Mouse (Mus musculus) heart, adult 2 months (tissue): ENCODE data around the gene Slc45a1. TPM values are rescaled to one million over a fixed set of nuclear protein-coding genes. Genes with fewer than 3 reads are reported as not detected.

ENCODE experiments used
- DNase-seq, 2 experiments: peaks; one replicate each; pipeline ENCODE4 v3.0.0; 2021
- H3K27ac ChIP-seq: fragments of 200-600 bp; 2 replicates; pipeline ENCODE4 v1.8.1; 2022
- H3K27me3 ChIP-seq: fragments of 200-500 bp; 2 replicates; pipeline ENCODE4 v1.6.1; 2012; ENCODE audit warnings: mild to moderate bottlenecking, low read length, inconsistent platforms, mixed read lengths; ENCODE audit not compliant: control insufficient read depth, insufficient read depth
- H3K36me3 ChIP-seq: fragments of 200-500 bp; 2 replicates; pipeline ENCODE4 v1.6.1; 2012; ENCODE audit warnings: low read length, inconsistent platforms; ENCODE audit not compliant: control insufficient read depth, insufficient read depth
- H3K4me1 ChIP-seq: fragments of 200-500 bp; 2 replicates; pipeline ENCODE4 v1.6.1; 2011; ENCODE audit warnings: low read length; ENCODE audit not compliant: control insufficient read depth, insufficient read depth
- H3K4me3 ChIP-seq: fragments of 200-600 bp; 2 replicates; pipeline ENCODE4 v1.8.1; 2022
- H3K79me2 ChIP-seq: fragments of 200-500 bp; replicated peaks from 2 replicates; pipeline ENCODE4 v1.6.1; 2012; ENCODE audit warnings: mild to moderate bottlenecking, inconsistent platforms, low read length, moderate library complexity, mixed read lengths; ENCODE audit not compliant: control insufficient read depth, insufficient read depth
- H3K9ac ChIP-seq: fragments of 200-500 bp; 2 replicates; pipeline ENCODE4 v1.6.1; 2012; ENCODE audit warnings: low read depth, mild to moderate bottlenecking, control low read depth, inconsistent platforms, low read length, mixed read lengths
- CTCF ChIP-seq: fragments of 200-600 bp; IDR thresholded peaks from 2 replicates; pipeline ENCODE4 v1.8.1; 2022; ENCODE audit warnings: antibody characterized with exemption, mild to moderate bottlenecking, moderate library complexity
- EP300 ChIP-seq: fragments of 200-500 bp; IDR thresholded peaks from 2 replicates; pipeline ENCODE4 v1.6.1; 2011; ENCODE audit warnings: low read depth, low read length, control low read depth; ENCODE audit not compliant: insufficient read depth
- POLR2A ChIP-seq: fragments of 200-500 bp; IDR thresholded peaks from 2 replicates; pipeline ENCODE4 v1.6.1; 2011; ENCODE audit warnings: mild to moderate bottlenecking, low read depth, low read length, control low read depth; ENCODE audit not compliant: insufficient read depth
- WGBS: fragments of 180-500 bp; shearing (Covaris S2); methylation state at CpG from one replicate; pipeline ENCODE4 v1.1.7; 2018; 5-methylcytosine and 5-hydroxymethylcytosine counted together
- intact Hi-C: fragments of 180-260 bp; cut with DNase I; formaldehyde crosslinking; loops from one replicate; pipeline ENCODE4 v1.15.1; 2025
- polyA plus RNA-seq: library from polyadenylated mRNA; depleted of rRNA; stranded (reverse); fragments of >200 nt; gene quantifications from 2 replicates; pipeline ENCODE4 v1.2.3, GENCODE M21; 2012
- total RNA-seq, 2 experiments: library from RNA; stranded (reverse); gene quantifications; 2 replicates each; pipeline ENCODE4 v1.2.3; 2021

The Slc45a1 gene
- total and polyA plus RNA-seq, 3 experiments = not detected

DNA sequence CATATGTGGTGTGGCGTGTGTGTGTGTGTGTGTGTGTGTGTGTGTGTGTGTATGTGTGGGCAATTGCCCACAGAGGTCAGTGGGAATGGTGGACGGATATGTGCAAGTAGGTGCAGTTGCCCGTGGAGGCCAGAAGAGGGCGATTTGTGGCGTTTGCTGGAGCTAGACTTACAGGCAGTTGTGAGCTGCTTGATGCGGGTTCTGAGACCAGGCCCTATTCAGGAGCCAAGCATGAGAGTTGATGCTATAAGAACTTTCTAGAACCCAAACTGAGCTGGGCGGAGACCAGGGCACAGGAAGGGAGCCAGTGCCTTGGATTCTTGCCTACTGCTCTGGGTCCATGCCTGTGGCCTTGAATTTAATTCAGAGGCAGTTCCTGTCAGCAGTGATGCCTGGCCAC is 12.8 kb upstream of the Slc45a1 start:
- intact Hi-C loops = no loop called here
- Histone ChIP-seq H3K4me1 (no peaks in the 10 kb centered on the region), H3K27ac (no peak overlapping the region), H3K9ac (no peak overlapping the region), H3K79me2 (no peaks in the 10 kb centered on the region), H3K27me3 (no peaks in the 10 kb centered on the region; the same call in 1 of the 2 replicates), H3K4me3 (no peak overlapping the region), H3K36me3 (no peaks in the 10 kb centered on the region)
- DNase-seq = no peak
- WGBS = 81% methylated on average over 7 of the region's 7 CpGs
- no peak for TF ChIP-seq POLR2A
- peak; percentile 47 for TF ChIP-seq CTCF
- no peak for TF ChIP-seq EP300

DNA sequence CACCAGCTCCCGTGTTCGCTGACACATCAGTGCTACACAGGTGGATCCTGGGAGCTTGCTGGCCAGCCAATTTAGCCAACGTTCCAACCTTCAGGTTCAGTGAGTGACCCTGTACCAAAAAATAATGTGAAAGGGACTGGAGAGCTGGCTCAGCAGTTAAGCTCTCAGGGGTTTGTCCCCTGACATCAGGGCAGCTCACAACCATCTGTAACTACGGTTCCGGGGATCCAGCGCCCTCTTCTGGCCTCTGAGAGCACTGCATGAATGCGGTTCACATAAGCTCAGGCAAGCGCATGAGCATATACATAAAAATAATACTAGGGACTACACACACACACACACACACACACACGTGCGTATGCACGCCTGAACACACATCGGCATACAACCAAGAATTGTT is 11.2 kb upstream of the Slc45a1 start:
- no peak for TF ChIP-seq EP300
- TF ChIP-seq CTCF = peak; percentile 63
- no peak overlapping the region for H3K9ac ChIP-seq
- intact Hi-C loops = no loop called here

DNA sequence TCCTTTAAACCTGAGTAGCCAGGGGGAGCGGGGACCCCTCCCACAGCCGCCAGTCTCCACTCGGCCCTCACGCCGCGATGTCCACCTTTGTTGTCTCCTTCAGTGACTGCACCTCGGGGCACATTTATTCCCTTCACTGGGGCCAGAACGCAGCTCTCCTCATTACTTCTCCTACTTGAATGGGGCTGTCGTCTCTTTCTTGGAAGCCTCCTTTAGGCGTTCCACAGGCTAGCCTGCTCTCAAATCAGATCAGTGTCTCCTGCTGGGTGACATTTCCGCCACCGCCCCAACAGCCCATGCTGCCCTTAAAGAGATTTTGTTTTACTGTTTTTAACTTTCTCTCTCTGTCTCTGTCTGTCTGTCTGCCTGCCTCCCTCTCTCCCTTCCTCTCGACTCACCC is 9.9 kb upstream of the Slc45a1 start:
- WGBS = 13% methylated on average over 13 of the region's 13 CpGs

More for the DNA sequence above, 11.2 kb upstream of the Slc45a1 start:
- H3K27me3 ChIP-seq = no peaks in the 10 kb centered on the region; the same call in 1 of the 2 replicates
- DNase-seq = peak; percentile 24 to 46
- H3K79me2 ChIP-seq = no peaks in the 10 kb centered on the region
- no peaks in the 10 kb centered on the region for H3K36me3 ChIP-seq
- 63% methylated on average over 12 of the region's 12 CpGs for WGBS
- no peaks in the 10 kb centered on the region for H3K4me1 ChIP-seq
- H3K4me3 ChIP-seq = no peak overlapping the region
- H3K27ac ChIP-seq = no peak overlapping the region

DNA sequence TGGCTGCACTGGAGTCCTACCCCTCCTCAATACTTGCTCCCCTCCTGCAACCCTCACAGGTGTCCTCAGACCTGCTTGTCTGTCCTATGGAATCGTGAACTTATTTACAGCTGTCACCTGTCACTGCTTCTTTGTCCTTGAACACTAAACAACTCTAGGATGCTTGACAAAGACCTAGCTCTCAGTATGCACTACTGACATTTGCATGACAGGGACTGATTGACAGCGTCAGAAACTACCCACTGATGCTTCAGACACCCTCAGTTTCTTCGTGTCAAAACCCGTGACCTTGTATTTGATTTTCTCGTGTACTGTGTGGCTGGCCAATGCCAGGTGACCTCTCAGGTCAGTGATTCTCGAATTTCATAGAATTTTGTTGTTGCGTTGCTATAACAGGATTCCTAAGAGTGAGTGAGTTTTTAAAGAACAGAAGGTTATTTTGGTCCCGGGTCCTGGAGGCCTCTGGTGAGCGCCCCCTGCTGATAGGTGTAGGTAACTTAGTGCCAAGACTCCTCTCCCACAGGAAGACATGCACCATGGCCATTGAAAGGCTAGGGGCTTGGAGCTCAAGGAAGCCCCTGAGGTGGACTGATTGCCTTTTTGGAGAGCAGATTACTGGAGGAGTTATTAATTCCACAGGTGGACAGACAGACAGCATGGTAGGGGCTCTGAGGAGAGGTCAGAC is 8.1 kb upstream of the Slc45a1 start:
- H3K36me3 ChIP-seq = no peaks in the 10 kb centered on the region
- no peaks in the 10 kb centered on the region; the same call in 1 of the 2 replicates for H3K4me1 ChIP-seq
- WGBS = 73% methylated on average over 9 of the region's 9 CpGs
- intact Hi-C loops = no loop called here
- no peak for TF ChIP-seq EP300
- peak; percentile 71 for TF ChIP-seq CTCF
- no peaks in the 10 kb centered on the region; the same call in 1 of the 2 replicates for H3K27me3 ChIP-seq
- H3K9ac ChIP-seq = no peak overlapping the region
- no peaks in the 10 kb centered on the region for H3K79me2 ChIP-seq
- H3K27ac ChIP-seq = no peak overlapping the region
- H3K4me3 ChIP-seq = no peak overlapping the region
- peak in 1 of 2 experiments; percentile 17 for DNase-seq

More for the DNA sequence above, 9.9 kb upstream of the Slc45a1 start:
- no peak overlapping the region for H3K27ac ChIP-seq
- no peaks in the 10 kb centered on the region for H3K4me1 ChIP-seq
- no peaks in the 10 kb centered on the region for H3K36me3 ChIP-seq
- no peak overlapping the region for H3K9ac ChIP-seq
- intact Hi-C loops = no loop called here
- DNase-seq = no peak
- no peaks in the 10 kb centered on the region; the same call in 1 of the 2 replicates for H3K27me3 ChIP-seq
- no peaks in the 10 kb centered on the region for H3K79me2 ChIP-seq
- no peak overlapping the region for H3K4me3 ChIP-seq
- TF ChIP-seq CTCF = no peak
- no peak for TF ChIP-seq EP300
- TF ChIP-seq POLR2A = no peak

DNA sequence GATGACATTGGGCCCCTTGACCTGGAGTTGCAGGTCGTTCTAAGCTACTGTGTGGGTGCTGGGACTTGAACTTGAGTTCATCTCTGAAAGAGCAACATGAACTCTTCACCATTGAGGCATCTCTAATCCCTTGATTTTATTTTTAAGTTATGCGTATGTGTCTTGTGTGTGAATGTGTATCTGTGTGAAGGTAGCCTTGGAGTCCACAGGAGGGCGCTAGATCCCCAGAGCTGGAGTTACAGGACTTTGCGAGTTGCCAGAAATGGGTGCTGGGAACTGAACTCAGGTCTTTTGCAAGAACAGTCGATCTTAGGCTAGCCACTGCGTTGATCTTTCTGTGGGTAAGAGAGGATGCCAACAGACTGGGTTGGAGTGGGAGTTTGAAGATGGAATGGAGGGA is 4.5 kb upstream of the Slc45a1 start:
- no peaks in the 10 kb centered on the region; the same call in 1 of the 2 replicates for H3K4me1 ChIP-seq
- H3K27me3 ChIP-seq = peaks cover 2% of the 10 kb centered on the region
- DNase-seq = peak; percentile 14 to 33
- no peaks in the 10 kb centered on the region for H3K36me3 ChIP-seq
- H3K4me3 ChIP-seq = no peak overlapping the region
- peak; percentile 12; the same call in 1 of the 2 replicates for TF ChIP-seq CTCF
- TF ChIP-seq EP300 = no peak
- WGBS = 78% methylated on average over 6 of the region's 6 CpGs
- no peak overlapping the region for H3K27ac ChIP-seq
- intact Hi-C loops = loop anchor here (1.0 to 2.0 kb wide), 3 partner anchors 194 to 310 kb away; no protein-coding TSS in a partner anchor
- no peaks in the 10 kb centered on the region for H3K79me2 ChIP-seq
- no peak overlapping the region for H3K9ac ChIP-seq

DNA sequence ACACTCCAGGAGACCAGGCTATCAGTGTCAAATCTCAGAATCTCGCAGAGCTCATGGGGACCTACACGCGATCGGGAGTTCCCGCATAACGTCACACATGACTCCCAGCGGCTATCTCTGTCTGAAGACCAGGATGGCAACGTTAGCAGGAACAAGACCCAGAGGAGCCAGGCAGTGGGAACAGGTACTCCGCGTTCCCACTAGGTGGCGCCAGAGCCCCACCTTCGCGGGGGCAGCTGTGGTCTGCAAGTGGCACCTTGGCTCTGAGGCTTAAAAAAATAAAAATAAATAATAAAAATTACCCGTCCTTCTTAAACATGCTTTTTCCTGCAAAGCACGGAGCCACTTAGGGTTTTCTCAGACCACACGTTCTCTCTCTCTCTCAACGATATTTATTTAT is 4.0 kb upstream of the Slc45a1 start:
- H3K4me3 ChIP-seq = no peak overlapping the region
- no peak overlapping the region for H3K9ac ChIP-seq
- peak; percentile 82 to 91 for DNase-seq
- no peaks in the 10 kb centered on the region for H3K79me2 ChIP-seq
- intact Hi-C loops = loop anchor here (1.0 to 2.0 kb wide), 3 partner anchors 194 to 311 kb away; no protein-coding TSS in a partner anchor
- 4% methylated on average over 17 of the region's 17 CpGs for WGBS
- no peaks in the 10 kb centered on the region for H3K36me3 ChIP-seq
- H3K27me3 ChIP-seq = peaks cover 2% of the 10 kb centered on the region; the same call in 1 of the 2 replicates
- TF ChIP-seq EP300 = peak; percentile 86
- TF ChIP-seq POLR2A = no peak
- peak; percentile 90 for TF ChIP-seq CTCF
- no peaks in the 10 kb centered on the region; the same call in 1 of the 2 replicates for H3K4me1 ChIP-seq
- no peak overlapping the region for H3K27ac ChIP-seq
